Mouse (Mus musculus): Measurements from ENCODE around the gene Ang4. TPM values are rescaled to one million over a fixed set of nuclear protein-coding genes. Genes with fewer than 3 reads are reported as not detected.
A peak's percentile ranks its signal among the peaks of the same experiment; 100 is the strongest.

The Ang4 gene
- not detected in 2 replicates for polyA plus RNA-seq (2012; rRNA removed)

GRCm38 (mm10) chr14:51773490-51773889 lies at the start of gene Ang4:
Ang4 (minus strand) TSS chr14:51773590.
- no peak for DNase-seq (ENCODE audit: extremely low spot score in 1 of 2, low spot score in 1 of 2)

GRCm38 (mm10) chr14:51799746-51800145 lies 26.4 kb upstream of the Ang4 start, which contains the start of gene AY358078:
AY358078 (plus strand) TSS chr14:51800046.
- DNase-seq (ENCODE audit: extremely low spot score in 1 of 2, low spot score in 1 of 2) = no peak

- DNase-seq (ENCODE audit: extremely low spot score in 1 of 2, low spot score in 1 of 2) = no peak
Measured at GRCm38 (mm10) chr14:51794106-51794505, 20.7 kb upstream of the Ang4 start.

GRCm38 (mm10) chr14:51789196-51789595 lies 15.8 kb upstream of the Ang4 start:
- no peak for DNase-seq (ENCODE audit: extremely low spot score in 1 of 2, low spot score in 1 of 2)

GRCm38 (mm10) chr14:51787061-51787460 lies 13.7 kb upstream of the Ang4 start:
- no peak for DNase-seq (ENCODE audit: extremely low spot score in 1 of 2, low spot score in 1 of 2)

- no peak for DNase-seq (ENCODE audit: extremely low spot score in 1 of 2, low spot score in 1 of 2)
Measured at GRCm38 (mm10) chr14:51786335-51786734, 12.9 kb upstream of the Ang4 start.

GRCm38 (mm10) chr14:51778865-51779481 lies 5.6 kb upstream of the Ang4 start:
- DNase-seq (ENCODE audit: extremely low spot score in 1 of 2, low spot score in 1 of 2) = no peak

GRCm38 (mm10) chr14:51777791-51778190 lies 4.4 kb upstream of the Ang4 start:
- DNase-seq (ENCODE audit: extremely low spot score in 1 of 2, low spot score in 1 of 2) = no peak

GRCm38 (mm10) chr14:51771378-51771777 lies 2.0 kb downstream of the Ang4 start:
- DNase-seq (ENCODE audit: extremely low spot score in 1 of 2, low spot score in 1 of 2) = peak in 1 of 2 experiments; percentile 31

GRCm38 (mm10) chr14:51755944-51756343 lies 17.4 kb downstream of the Ang4 start:
- DNase-seq (ENCODE audit: extremely low spot score in 1 of 2, low spot score in 1 of 2) = no peak

- DNase-seq (ENCODE audit: extremely low spot score in 1 of 2, low spot score in 1 of 2) = peak in 1 of 2 experiments; percentile 1
Measured at GRCm38 (mm10) chr14:51740347-51741170, 32.8 kb downstream of the Ang4 start.

GRCm38 (mm10) chr14:51739150-51739993 lies 34.0 kb downstream of the Ang4 start:
- no peak for DNase-seq (ENCODE audit: extremely low spot score in 1 of 2, low spot score in 1 of 2)

- DNase-seq (ENCODE audit: extremely low spot score in 1 of 2, low spot score in 1 of 2) = peak; percentile 2 to 33
Measured at GRCm38 (mm10) chr14:51738411-51739149, 34.8 kb downstream of the Ang4 start.

GRCm38 (mm10) chr14:51737967-51738366 lies 35.4 kb downstream of the Ang4 start:
- no peak for DNase-seq (ENCODE audit: extremely low spot score in 1 of 2, low spot score in 1 of 2)

- no peak for DNase-seq (ENCODE audit: extremely low spot score in 1 of 2, low spot score in 1 of 2)
Measured at GRCm38 (mm10) chr14:51717083-51717482, 56.3 kb downstream of the Ang4 start, which contains the start of gene Gm5800. Gm5800 (minus strand) TSS chr14:51717183.

Other genes with a start within 250 kb of the Ang4 start
- gene Gm5622, start 220.8 kb downstream of the Ang4 start, polyA plus RNA-seq (2012; rRNA removed) = not detected in 2 replicates
- not detected in 2 replicates for gene Gm17175, start 199.5 kb downstream of the Ang4 start, polyA plus RNA-seq (2012; rRNA removed)
- not detected in 2 replicates for gene Gm17174, start 181.5 kb downstream of the Ang4 start, polyA plus RNA-seq (2012; rRNA removed)
- not detected in 2 replicates for gene Gm17078, start 162.3 kb downstream of the Ang4 start, polyA plus RNA-seq (2012; rRNA removed)
- not detected in 2 replicates for gene Gm4181, start 137.9 kb downstream of the Ang4 start, polyA plus RNA-seq (2012; rRNA removed)
- gene Gm17079, start 78.1 kb downstream of the Ang4 start, polyA plus RNA-seq (2012; rRNA removed) = not detected in 2 replicates
- not detected in 2 replicates for gene Gm5800, start 56.4 kb downstream of the Ang4 start, polyA plus RNA-seq (2012; rRNA removed)
- gene AY358078, start 26.5 kb upstream of the Ang4 start, polyA plus RNA-seq (2012; rRNA removed) = not detected in 2 replicates
- not detected in 2 replicates for gene Ear6, start 80.1 kb upstream of the Ang4 start, polyA plus RNA-seq (2012; rRNA removed)
- gene Mettl17, start 111.3 kb upstream of the Ang4 start, polyA plus RNA-seq (2012; rRNA removed) = 49.7 and 53.5 TPM in 2 replicates
- 19.7 and 20.4 TPM in 2 replicates for gene Slc39a2, start 119.3 kb upstream of the Ang4 start, polyA plus RNA-seq (2012; rRNA removed)
- gene Ndrg2, start 140.6 kb upstream of the Ang4 start, polyA plus RNA-seq (2012; rRNA removed) = 712 and 1,011 TPM in 2 replicates
- gene Tppp2, start 144.8 kb upstream of the Ang4 start, polyA plus RNA-seq (2012; rRNA removed) = not detected in 2 replicates
- 0.14 and 0.17 TPM in 2 replicates for gene Rnase13, start 149.2 kb upstream of the Ang4 start, polyA plus RNA-seq (2012; rRNA removed)
- 39.7 and 44.0 TPM in 2 replicates for gene Arhgef40, start 211.1 kb upstream of the Ang4 start, polyA plus RNA-seq (2012; rRNA removed)
- gene Tmem253, start 242.1 kb upstream of the Ang4 start, polyA plus RNA-seq (2012; rRNA removed) = 0.60 and 0.90 TPM in 2 replicates
- 73.4 and 77.7 TPM in 2 replicates for gene Zfp219, start 247.1 kb upstream of the Ang4 start, polyA plus RNA-seq (2012; rRNA removed)

Data from frontal cortex, adult 2 months (tissue).